Mouse (Mus musculus) lung, adult 2 months (tissue): ENCODE results near the gene Map4k2.

Source experiments
- CTCF ChIP-seq: fragments of 200-500 bp; IDR thresholded peaks from 2 replicates; pipeline ENCODE4 v1.5.1; 2011; ENCODE audit warnings: mild to moderate bottlenecking, low read length, control low read depth; ENCODE audit not compliant: insufficient read depth
- POLR2A ChIP-seq: fragments of 200-500 bp; IDR thresholded peaks from 2 replicates; pipeline ENCODE4 v1.6.1; 2011; ENCODE audit warnings: low read depth, mild to moderate bottlenecking, control low read depth, low read length, borderline replicate concordance; ENCODE audit errors: extremely low read depth

GRCm38 (mm10) chr19:6373539-6374400 lies 32.8 kb downstream of the Map4k2 start:
- TF ChIP-seq CTCF (peak; percentile 80), POLR2A (no peak)
